Mouse (Mus musculus) MEL (cell line): Measurements from ENCODE around the gene Rnaseh2b. TPM values are rescaled to one million over a fixed set of nuclear protein-coding genes. Genes with fewer than 3 reads are reported as not detected.

ENCODE experiments used
- DNase-seq: peaks from one replicate; pipeline ENCODE4 v3.0.0; 2011; ENCODE audit warnings: low read depth, low spot score
- H3K27ac ChIP-seq: 2 replicates; pipeline ENCODE4 v1.5.1; 2012; ENCODE audit warnings: low read depth, mild to moderate bottlenecking, control low read depth, low read length, moderate library complexity; ENCODE audit not compliant: control insufficient read depth
- H3K27me3 ChIP-seq, 2 experiments: fragments of 150-350 bp in 1 of 2; sonication (generic) in 1 of 2; 2 replicates each; pipeline ENCODE4 v1.6.1; 2012; ENCODE audit warnings: low read length in 2 of 2, mild to moderate bottlenecking in 2 of 2, improper control_type of control experiment in 1 of 2, moderate library complexity in 1 of 2; ENCODE audit not compliant: insufficient read depth in 2 of 2, control insufficient read depth in 1 of 2
- H3K36me3 ChIP-seq, 2 experiments: 2 replicates each; pipeline ENCODE4 v1.6.1; 2012 to 2014; ENCODE audit warnings: low read length in 2 of 2, improper control_type of control experiment in 1 of 2, inconsistent platforms in 1 of 2, mild to moderate bottlenecking in 1 of 2; ENCODE audit not compliant: insufficient read depth in 2 of 2, control insufficient read depth in 1 of 2
- H3K4me1 ChIP-seq, 2 experiments: fragments of 150-350 bp in 1 of 2; sonication (generic) in 1 of 2; 2 replicates each; pipeline ENCODE4 v1.6.1; 2012; ENCODE audit warnings: low read length in 2 of 2, improper control_type of control experiment in 1 of 2, mild to moderate bottlenecking in 1 of 2; ENCODE audit not compliant: insufficient read depth in 2 of 2, control insufficient read depth in 1 of 2
- H3K4me3 ChIP-seq, 2 experiments: fragments of 150-350 bp in 1 of 2; sonication (generic) in 1 of 2; 2 replicates each; pipeline ENCODE4 v1.5.1; 2012; ENCODE audit warnings: low read depth in 2 of 2, low read length in 2 of 2, mild to moderate bottlenecking in 2 of 2, moderate library complexity in 2 of 2, control low read depth in 1 of 2, improper control_type of control experiment in 1 of 2; ENCODE audit not compliant: control insufficient read depth in 1 of 2, insufficient read depth in 1 of 2
- H3K79me2 ChIP-seq: 2 replicates; pipeline ENCODE4 v1.6.1; 2012; ENCODE audit warnings: mild to moderate bottlenecking, low read length, moderate library complexity; ENCODE audit not compliant: control insufficient read depth, poor library complexity, insufficient read depth
- H3K9ac ChIP-seq: 2 replicates; pipeline ENCODE4 v1.6.1; 2012; ENCODE audit warnings: low read depth, mild to moderate bottlenecking, control low read depth, low read length, moderate library complexity; ENCODE audit not compliant: control insufficient read depth, poor library complexity, severe bottlenecking
- H3K9me3 ChIP-seq: fragments of 150-350 bp; sonication (generic); replicated peaks from 2 replicates; pipeline ENCODE4 v1.6.1; 2012; ENCODE audit warnings: mild to moderate bottlenecking, low read length, improper control_type of control experiment, moderate library complexity; ENCODE audit not compliant: insufficient read depth
- BHLHE40 ChIP-seq: IDR thresholded peaks from 2 replicates; pipeline ENCODE4 v1.6.1; 2012; ENCODE audit warnings: low read depth, mild to moderate bottlenecking, inconsistent platforms, low read length, improper control_type of control experiment, borderline replicate concordance
- CHD1 ChIP-seq: IDR thresholded peaks from 2 replicates; pipeline ENCODE4 v1.6.1; 2012; ENCODE audit warnings: low read depth, mild to moderate bottlenecking, inconsistent platforms, low read length, improper control_type of control experiment
- CHD2 ChIP-seq: IDR thresholded peaks from 2 replicates; pipeline ENCODE4 v1.6.1; 2011; ENCODE audit warnings: low read length, improper control_type of control experiment
- CTCF ChIP-seq, 3 experiments: IDR thresholded peaks in 2 of 3; conservative IDR thresholded peaks in 1 of 3; 2 replicates each; pipeline ENCODE4 v1.5.1; 2011 to 2012; ENCODE audit warnings: low read length in 3 of 3, low read depth in 2 of 3, mild to moderate bottlenecking in 2 of 3, improper control_type of control experiment in 1 of 3, inconsistent platforms in 1 of 3, mixed read lengths in 1 of 3, moderate library complexity in 1 of 3; ENCODE audit not compliant: control insufficient read depth in 1 of 3, insufficient read depth in 1 of 3, poor library complexity in 1 of 3, severe bottlenecking in 1 of 3
- E2F4 ChIP-seq: IDR thresholded peaks from 2 replicates; pipeline ENCODE4 v1.6.1; 2011; ENCODE audit warnings: low read depth, low read length, improper control_type of control experiment, borderline replicate concordance
- ELF1 ChIP-seq: IDR thresholded peaks from 2 replicates; pipeline ENCODE4 v1.6.1; 2014; ENCODE audit warnings: low read depth, mild to moderate bottlenecking, inconsistent platforms, low read length, improper control_type of control experiment, moderate library complexity
- EP300 ChIP-seq, 2 experiments: IDR thresholded peaks; 2 replicates each; pipeline ENCODE4 v1.6.1; 2011; ENCODE audit warnings: improper control_type of control experiment in 2 of 2, low read length in 2 of 2, low read depth in 1 of 2, mild to moderate bottlenecking in 1 of 2
- ETS1 ChIP-seq: IDR thresholded peaks from 2 replicates; pipeline ENCODE4 v1.6.1; 2012; ENCODE audit warnings: low read depth, mild to moderate bottlenecking, inconsistent platforms, low read length, improper control_type of control experiment, moderate library complexity
- GATA1 ChIP-seq: IDR thresholded peaks from 2 replicates; pipeline ENCODE4 v1.6.1; 2011; ENCODE audit warnings: low read depth, low read length, improper control_type of control experiment
- HCFC1 ChIP-seq: IDR thresholded peaks from 2 replicates; pipeline ENCODE4 v1.6.1; 2012; ENCODE audit warnings: low read depth, mild to moderate bottlenecking, inconsistent platforms, low read length, improper control_type of control experiment, moderate library complexity
- KAT2A ChIP-seq: conservative IDR thresholded peaks from 2 replicates; pipeline ENCODE4 v1.6.1; 2012; ENCODE audit warnings: low read depth, low read length, improper control_type of control experiment, inconsistent platforms
- MAFK ChIP-seq: IDR thresholded peaks from 2 replicates; pipeline ENCODE4 v1.6.1; 2011; ENCODE audit warnings: low read depth, mild to moderate bottlenecking, low read length, improper control_type of control experiment, borderline replicate concordance
- MEF2A ChIP-seq: IDR thresholded peaks from 2 replicates; pipeline ENCODE4 v1.6.1; 2014; ENCODE audit warnings: low read depth, mild to moderate bottlenecking, inconsistent platforms, low read length, improper control_type of control experiment; ENCODE audit not compliant: poor library complexity, insufficient replicate concordance, severe bottlenecking; ENCODE audit errors: extremely low read depth
- MXI1 ChIP-seq: IDR thresholded peaks from 2 replicates; pipeline ENCODE4 v1.6.1; 2011; ENCODE audit warnings: mild to moderate bottlenecking, low read depth, low read length, improper control_type of control experiment
- NELFE ChIP-seq: IDR thresholded peaks from 2 replicates; pipeline ENCODE4 v1.6.1; 2011; ENCODE audit warnings: low read depth, low read length, improper control_type of control experiment
- NRF1 ChIP-seq: IDR thresholded peaks from 2 replicates; pipeline ENCODE4 v1.6.1; 2014; ENCODE audit warnings: low read depth, mild to moderate bottlenecking, inconsistent platforms, low read length, improper control_type of control experiment, moderate library complexity; ENCODE audit not compliant: poor library complexity, insufficient read depth, severe bottlenecking
- POLR2A ChIP-seq, 2 experiments: IDR thresholded peaks; 2 replicates each; pipeline ENCODE4 v1.6.1; 2011 to 2012; ENCODE audit warnings: low read length in 2 of 2, mild to moderate bottlenecking in 2 of 2, control low read depth in 1 of 2, improper control_type of control experiment in 1 of 2, low read depth in 1 of 2, moderate library complexity in 1 of 2; ENCODE audit not compliant: control insufficient read depth in 1 of 2, insufficient read depth in 1 of 2, poor library complexity in 1 of 2
- POLR2AphosphoS2 ChIP-seq: IDR thresholded peaks from 2 replicates; pipeline ENCODE4 v1.6.1; 2011; ENCODE audit warnings: low read length, improper control_type of control experiment
- SMC3 ChIP-seq: IDR thresholded peaks from 2 replicates; pipeline ENCODE4 v1.6.1; 2011; ENCODE audit warnings: low read depth, low read length, improper control_type of control experiment
- TAL1 ChIP-seq: IDR thresholded peaks from 2 replicates; pipeline ENCODE4 v1.6.1; 2012; ENCODE audit warnings: mild to moderate bottlenecking, inconsistent platforms, low read length, moderate library complexity, mixed read lengths
- TCF12 ChIP-seq: IDR thresholded peaks from 2 replicates; pipeline ENCODE4 v1.6.1; 2014; ENCODE audit warnings: low read depth, mild to moderate bottlenecking, inconsistent platforms, low read length, improper control_type of control experiment, moderate library complexity
- UBTF ChIP-seq: IDR thresholded peaks from 2 replicates; pipeline ENCODE4 v1.6.1; 2012; ENCODE audit warnings: low read depth, mild to moderate bottlenecking, inconsistent platforms, low read length, improper control_type of control experiment, moderate library complexity, borderline replicate concordance; ENCODE audit not compliant: insufficient read depth
- USF2 ChIP-seq, 2 experiments: IDR thresholded peaks; 2 replicates each; pipeline ENCODE4 v1.6.1; 2011 to 2012; ENCODE audit warnings: improper control_type of control experiment in 2 of 2, low read length in 2 of 2, borderline replicate concordance in 1 of 2, inconsistent platforms in 1 of 2, low read depth in 1 of 2, mild to moderate bottlenecking in 1 of 2; ENCODE audit not compliant: insufficient read depth in 1 of 2
- ZKSCAN1 ChIP-seq: IDR thresholded peaks from 2 replicates; pipeline ENCODE4 v1.6.1; 2012; ENCODE audit warnings: low read depth, mild to moderate bottlenecking, inconsistent platforms, low read length, improper control_type of control experiment, moderate library complexity
- ZMIZ1 ChIP-seq: IDR thresholded peaks from 2 replicates; pipeline ENCODE4 v1.6.1; 2012; ENCODE audit warnings: low read depth, mild to moderate bottlenecking, inconsistent platforms, low read length, improper control_type of control experiment, moderate library complexity
- polyA plus RNA-seq, 2 experiments: library from polyadenylated mRNA; stranded (reverse) in 1 of 2; unstranded in 1 of 2; fragments of >175 nt in 1 of 2; fragments of >200 nt in 1 of 2; gene quantifications; 2 replicates each; pipeline versions ENCODE4 v1.2.1 to v1.2.4; 2012; ENCODE audit warnings: low replicate concordance in 2 of 2, low read depth in 1 of 2; ENCODE audit not compliant: insufficient read length in 2 of 2, insufficient read depth in 1 of 2, missing spikeins in 1 of 2
- total RNA-seq: library from RNA; depleted of rRNA; stranded (reverse); fragments of 300-350 nt; gene quantifications from 2 replicates; pipeline ENCODE4 v1.2.3, GENCODE M21; 2012

The Rnaseh2b gene
- total and polyA plus RNA-seq, 3 experiments: 50.2 to 412 (median 88.2) TPM

DNA sequence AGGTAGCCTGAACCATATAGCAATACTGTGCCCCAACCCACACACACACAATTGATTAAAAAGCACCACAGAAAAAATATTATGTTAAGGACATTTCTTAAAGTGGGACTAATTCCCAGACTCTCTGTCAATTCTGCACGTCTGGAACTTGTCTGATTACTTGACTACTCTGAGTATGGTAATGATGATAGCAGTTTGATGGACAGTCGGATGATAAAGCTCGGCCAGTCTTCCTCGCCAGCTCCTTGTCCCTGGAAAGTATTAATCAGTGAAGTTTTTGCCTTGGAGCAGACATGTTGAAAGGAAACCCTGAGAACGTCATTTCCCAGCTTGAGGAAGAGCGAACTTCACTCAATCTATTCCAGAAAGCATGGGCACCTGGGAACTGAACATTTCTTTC, 34.3 kb upstream of the Rnaseh2b start:
- no peak for DNase-seq
- Histone ChIP-seq H3K4me3 (no peak overlapping the region), H3K79me2 (no peaks in the 10 kb centered on the region), H3K9me3 (no peaks in the 10 kb centered on the region), H3K27ac (no peak overlapping the region), H3K36me3 (no peaks in the 10 kb centered on the region), H3K9ac (no peak overlapping the region), H3K27me3 (no peaks in the 10 kb centered on the region; a peak in 2 of 4 replicates), H3K4me1 (no peaks in the 10 kb centered on the region)
- TF ChIP-seq CHD1 (no peak), MXI1 (no peak), ETS1 (no peak), ELF1 (no peak), HCFC1 (no peak), E2F4 (no peak), POLR2AphosphoS2 (no peak), TCF12 (no peak), NELFE (no peak), USF2 (IDR thresholded peaks at IDR 0.05; ENCODE audit: borderline replicate concordance in 1 of 2, insufficient read depth in 1 of 2, low read depth in 1 of 2, low read length in 2 of 2) (no peak), CHD2 (no peak)

DNA sequence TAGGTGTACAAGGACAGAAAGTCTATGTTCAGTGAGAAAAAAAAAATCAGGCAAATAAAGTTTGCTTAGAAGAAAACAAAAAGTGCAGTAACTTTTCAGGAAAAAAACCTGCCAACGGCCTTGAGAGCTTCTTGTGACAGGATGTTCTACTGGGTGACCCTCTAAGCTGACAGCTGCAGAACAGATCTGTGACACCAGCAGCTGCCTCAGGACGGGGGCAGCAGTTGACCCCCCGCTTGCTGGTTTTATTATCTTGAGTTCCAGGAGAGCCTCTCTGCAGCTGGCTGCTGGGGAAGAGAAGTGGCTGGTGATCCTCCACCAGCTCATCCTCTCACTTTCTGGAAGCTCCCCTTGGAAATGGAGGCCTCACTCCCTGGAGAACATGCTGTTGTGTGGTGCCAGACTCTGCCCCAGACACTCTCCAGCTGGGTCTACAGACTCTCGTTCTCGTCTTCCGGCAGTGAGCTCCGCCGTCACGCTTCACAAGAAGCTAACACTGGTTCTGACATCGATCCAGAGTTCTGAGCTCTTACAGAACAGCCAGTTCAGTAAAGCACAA, 33.3 kb upstream of the Rnaseh2b start:
- no peaks in the 10 kb centered on the region for H3K79me2 ChIP-seq
- no peaks in the 10 kb centered on the region for H3K36me3 ChIP-seq
- no peak for TF ChIP-seq MEF2A
- no peak for TF ChIP-seq MAFK
- TF ChIP-seq CTCF (IDR thresholded peaks at IDR 0.05 in 2 of 3, conservative IDR thresholded peaks at IDR 0.05 in 1 of 3; ENCODE audit: control insufficient read depth in 1 of 3, insufficient read depth in 1 of 3, low read depth in 2 of 3, low read length in 3 of 3, poor library complexity in 1 of 3, severe bottlenecking in 1 of 3): no peak
- no peak for TF ChIP-seq UBTF
- no peak for TF ChIP-seq KAT2A
- TF ChIP-seq POLR2A (IDR thresholded peaks at IDR 0.05; ENCODE audit: control insufficient read depth in 1 of 2, insufficient read depth in 1 of 2, low read depth in 1 of 2, low read length in 2 of 2, poor library complexity in 1 of 2): no peak
- TF ChIP-seq ETS1: no peak
- no peak for TF ChIP-seq ELF1
- no peak for TF ChIP-seq HCFC1
- no peak for TF ChIP-seq USF2 (IDR thresholded peaks at IDR 0.05; ENCODE audit: borderline replicate concordance in 1 of 2, insufficient read depth in 1 of 2, low read depth in 1 of 2, low read length in 2 of 2)
- no peak for TF ChIP-seq EP300 (IDR thresholded peaks at IDR 0.05; ENCODE audit: low read depth in 1 of 2, low read length in 2 of 2)
- TF ChIP-seq BHLHE40: no peak
- no peak for TF ChIP-seq CHD2
- TF ChIP-seq ZKSCAN1: no peak
- TF ChIP-seq GATA1: no peak
- no peak for TF ChIP-seq ZMIZ1
- no peak for TF ChIP-seq NRF1
- TF ChIP-seq TAL1: no peak
- no peak for TF ChIP-seq SMC3
- TF ChIP-seq, all 39 proteins: peak for 0
- H3K4me1 ChIP-seq: no peaks in the 10 kb centered on the region
- DNase-seq: no peak
- H3K4me3 ChIP-seq: no peak overlapping the region
- no peaks in the 10 kb centered on the region; a peak in 2 of 4 replicates for H3K27me3 ChIP-seq
- H3K9ac ChIP-seq: no peak overlapping the region
- H3K9me3 ChIP-seq: no peaks in the 10 kb centered on the region
- H3K27ac ChIP-seq: no peak overlapping the region
